Mouse (Mus musculus) bone marrow, adult 2 months (tissue): Measurements from ENCODE around the gene Olfr1189. TPM values are rescaled to one million over a fixed set of nuclear protein-coding genes. Genes with fewer than 3 reads are reported as not detected.
"Not testable (repeated sequence)": the region's sequence is repeated elsewhere in the genome, so short reads cannot be mapped to it uniquely, and the experiment has no call there.

Experiments used
- H3K27ac ChIP-seq: fragments of 200-500 bp; 2 replicates; pipeline ENCODE4 v1.5.1; 2012; ENCODE audit warnings: low read depth, mild to moderate bottlenecking, control low read depth, inconsistent platforms, low read length; ENCODE audit not compliant: control insufficient read depth, poor library complexity, insufficient read depth
- H3K4me1 ChIP-seq: fragments of 200-500 bp; 2 replicates; pipeline ENCODE4 v1.6.1; 2011; ENCODE audit warnings: low read length; ENCODE audit not compliant: control insufficient read depth, insufficient read depth
- H3K4me3 ChIP-seq: fragments of 200-500 bp; replicated peaks from 2 replicates; pipeline ENCODE3; 2011; ENCODE audit warnings: mild to moderate bottlenecking, low read depth, low read length, control low read depth; ENCODE audit not compliant: control insufficient read depth
- CTCF ChIP-seq: fragments of 200-500 bp; IDR thresholded peaks from 2 replicates; pipeline ENCODE4 v1.5.1; 2011; ENCODE audit warnings: low read length, control low read depth; ENCODE audit not compliant: control insufficient read depth, insufficient read depth
- POLR2A ChIP-seq: fragments of 200-500 bp; IDR thresholded peaks from 2 replicates; pipeline ENCODE4 v1.6.1; 2011; ENCODE audit warnings: low read depth, mild to moderate bottlenecking, control low read depth, low read length, borderline replicate concordance; ENCODE audit not compliant: control insufficient read depth
- WGBS: fragments of 180-500 bp; shearing (Covaris S2); methylation state at CpG from one replicate; pipeline ENCODE4 v1.1.7; 2018; 5-methylcytosine and 5-hydroxymethylcytosine counted together
- polyA plus RNA-seq: library from polyadenylated mRNA; stranded (reverse); fragments of >200 nt; gene quantifications from 2 replicates; pipeline ENCODE4 v1.2.4, GENCODE M21; 2011; ENCODE audit warnings: low replicate concordance; ENCODE audit not compliant: missing spikeins, insufficient read depth, insufficient read length

Gene Olfr1189
- not detected in 2 replicates for polyA plus RNA-seq

- TF ChIP-seq CTCF (no peak), POLR2A (no peak)
- Histone ChIP-seq H3K4me1 (no peaks in the 10 kb centered on the region), H3K4me3 (no peak within 1 kb of the TSS), H3K27ac (no peak within 1 kb of the TSS)
Observed at GRCm38 (mm10) chr2:88586154-88586553, at the start of gene Olfr1189. Gene Olfr1189, plus strand, starts transcription at chr2:88586454.

DNA sequence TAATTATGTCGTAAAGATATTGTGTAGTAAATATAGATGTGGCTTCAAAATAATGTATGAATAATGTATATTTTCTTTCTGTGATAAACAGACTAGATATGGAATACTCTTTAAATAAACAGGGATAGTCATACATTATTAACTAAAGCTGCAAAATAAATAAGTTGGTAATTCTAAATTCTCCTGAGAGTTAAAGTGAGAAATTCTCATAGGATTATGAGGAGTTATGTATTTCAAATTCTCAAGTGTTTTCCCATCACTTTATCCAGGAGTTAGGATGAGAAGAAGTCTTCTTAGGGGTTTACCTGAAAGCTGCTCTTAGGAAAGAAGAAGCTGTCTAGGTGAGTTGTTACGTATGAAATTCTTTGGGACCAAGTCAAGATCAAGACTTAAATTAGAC lies 29.6 kb upstream of the Olfr1189 start, which contains the start of gene Olfr1188:
Gene Olfr1188, plus strand, starts transcription at position 301 of the 400 bp plus-strand sequence.
- TF ChIP-seq CTCF (no peak), POLR2A (no peak)
- no peak within 1 kb of the TSS for H3K27ac ChIP-seq
- WGBS = 79% methylated on average over 2 of the region's 2 CpGs
- H3K4me3 ChIP-seq = no peak within 1 kb of the TSS
- no peaks in the 10 kb centered on the region for H3K4me1 ChIP-seq

GRCm38 (mm10) chr2:88572696-88573095 lies 13.6 kb upstream of the Olfr1189 start:
- H3K4me3 ChIP-seq, H3K4me1 ChIP-seq, H3K27ac ChIP-seq: not testable (repeated sequence)
- 78% methylated on average over 12 of the region's 12 CpGs for whole genome bisulfite sequencing

- H3K27ac ChIP-seq, H3K4me1 ChIP-seq, H3K4me3 ChIP-seq: not testable (repeated sequence)
- WGBS = 77% methylated on average over 1 of the region's 1 CpGs
Observed at GRCm38 (mm10) chr2:88640242-88640641, 54.0 kb downstream of the Olfr1189 start, which contains the start of gene Olfr1191-ps1. Gene Olfr1191-ps1, plus strand, starts transcription at chr2:88640542.

Other genes starting within 250 kb of the Olfr1189 start
- not detected in 2 replicates for gene Olfr1176, start 249.7 kb upstream of the Olfr1189 start, polyA plus RNA-seq
- not detected in 2 replicates for gene Olfr1177-ps, start 240.0 kb upstream of the Olfr1189 start, polyA plus RNA-seq
- 20.4 and 30.3 TPM in 2 replicates for gene Olfr1178, start 199.4 kb upstream of the Olfr1189 start, polyA plus RNA-seq
- not detected in 2 replicates for gene Olfr1179, start 180.0 kb upstream of the Olfr1189 start, polyA plus RNA-seq
- not detected in 2 replicates for gene Olfr1180, start 167.3 kb upstream of the Olfr1189 start, polyA plus RNA-seq
- not detected in 2 replicates for gene Olfr1181, start 160.3 kb upstream of the Olfr1189 start, polyA plus RNA-seq
- gene Gm13757, start 137.3 kb upstream of the Olfr1189 start, polyA plus RNA-seq = not detected in 2 replicates
- not detected in 2 replicates for gene Olfr1183, start 131.6 kb upstream of the Olfr1189 start, polyA plus RNA-seq
- not detected in 2 replicates for gene Olfr1184, start 102.9 kb upstream of the Olfr1189 start, polyA plus RNA-seq
- gene Olfr1185-ps1, start 93.1 kb upstream of the Olfr1189 start, polyA plus RNA-seq = not detected in 2 replicates
- gene Olfr1186, start 67.9 kb upstream of the Olfr1189 start, polyA plus RNA-seq = not detected in 2 replicates
- not detected in 2 replicates for gene Olfr1188, start 29.5 kb upstream of the Olfr1189 start, polyA plus RNA-seq
- gene Olfr1191-ps1, start 54.1 kb downstream of the Olfr1189 start, polyA plus RNA-seq = 0.16 and 1.7 TPM in 2 replicates
- gene Olfr1192-ps1, start 62.1 kb downstream of the Olfr1189 start, polyA plus RNA-seq = 0.29 TPM in 1 of 2 replicates, not detected in the other
- not detected in 2 replicates for gene Olfr1193, start 89.2 kb downstream of the Olfr1189 start, polyA plus RNA-seq
- gene Olfr1195, start 102.7 kb downstream of the Olfr1189 start, polyA plus RNA-seq = not detected in 2 replicates
- not detected in 2 replicates for gene Olfr1196, start 118.1 kb downstream of the Olfr1189 start, polyA plus RNA-seq
- not detected in 2 replicates for gene Olfr1197, start 145.9 kb downstream of the Olfr1189 start, polyA plus RNA-seq
- 0.87 TPM in 1 of 2 replicates, not detected in the other for gene Olfr1198, start 164.9 kb downstream of the Olfr1189 start, polyA plus RNA-seq
- gene Olfr1199, start 174.0 kb downstream of the Olfr1189 start, polyA plus RNA-seq = 0.63 TPM in 1 of 2 replicates, not detected in the other
- not detected in 2 replicates for gene Olfr1200, start 184.0 kb downstream of the Olfr1189 start, polyA plus RNA-seq
- gene Olfr1201, start 206.6 kb downstream of the Olfr1189 start, polyA plus RNA-seq = not detected in 2 replicates
- not detected in 2 replicates for gene Olfr1202, start 228.0 kb downstream of the Olfr1189 start, polyA plus RNA-seq
- gene Olfr1205, start 243.3 kb downstream of the Olfr1189 start, polyA plus RNA-seq = not detected in 2 replicates